Mouse (Mus musculus) intestine, embryonic 16.5 days (tissue): ENCODE measurements at regions not wholly inside any gene's neighbourhood (a gene's known extent, or its start where the extent isn't known, plus 50 kb on each side); places are given as distances from the start of the nearest gene placed in this dataset.

Experiments
- ATAC-seq: fragments of 200-750 bp; cut with Nextera tagmentation; 2 replicates; pipeline ENCODE4 v1.8.0; 2017; ENCODE audit warnings: moderate TSS enrichment, moderate library complexity
- H3K27ac ChIP-seq: fragments of 300-500 bp; sonication (generic); 2 replicates; pipeline ENCODE4 v1.5.1; 2014; ENCODE audit warnings: mild to moderate bottlenecking, low read length
- H3K27me3 ChIP-seq: fragments of 300-500 bp; sonication (generic); replicated peaks from 2 replicates; pipeline ENCODE4 v1.6.1; 2014; ENCODE audit warnings: low read length, control low read depth, mixed read lengths; ENCODE audit not compliant: control insufficient read depth, insufficient read depth
- H3K36me3 ChIP-seq: fragments of 300-500 bp; sonication (generic); 2 replicates; pipeline ENCODE4 v1.6.1; 2014; ENCODE audit warnings: low read length, control low read depth; ENCODE audit not compliant: control insufficient read depth, insufficient read depth
- H3K4me1 ChIP-seq: fragments of 300-500 bp; sonication (generic); 2 replicates; pipeline ENCODE4 v1.6.1; 2014; ENCODE audit warnings: low read length, control low read depth, mixed read lengths; ENCODE audit not compliant: control insufficient read depth, insufficient read depth
- H3K4me2 ChIP-seq: fragments of 300-500 bp; sonication (generic); 2 replicates; pipeline ENCODE4 v1.6.1; 2014; ENCODE audit warnings: low read depth, low read length, control low read depth
- H3K4me3 ChIP-seq: fragments of 300-500 bp; sonication (generic); 2 replicates; pipeline ENCODE4 v1.5.1; 2014; ENCODE audit warnings: mild to moderate bottlenecking, low read length
- H3K9ac ChIP-seq: fragments of 300-500 bp; sonication (generic); 2 replicates; pipeline ENCODE4 v1.6.1; 2014; ENCODE audit warnings: low read depth, low read length
- H3K9me3 ChIP-seq: fragments of 300-500 bp; sonication (generic); 2 replicates; pipeline ENCODE4 v1.6.1; 2016; ENCODE audit warnings: low read length, control low read depth; ENCODE audit not compliant: control insufficient read depth
- WGBS: fragments of 180-500 bp; shearing (Covaris S2); extraction: QIAGEN DNeasy Blood & Tissue Kit; methylation state at CpG from one replicate; pipeline ENCODE4 v1.1.7; 2014; 5-methylcytosine and 5-hydroxymethylcytosine counted together

- Histone ChIP-seq H3K27me3 (no peaks in the 10 kb centered on the region), H3K4me3 (no peak overlapping the region), H3K27ac (no peak overlapping the region), H3K4me1 (no peaks in the 10 kb centered on the region), H3K9ac (no peak overlapping the region), H3K36me3 (no peaks in the 10 kb centered on the region), H3K9me3 (no peaks in the 10 kb centered on the region), H3K4me2 (no peak overlapping the region)
- 48% methylated on average over 2 of the region's 2 CpGs for WGBS
- ATAC-seq: no peak
Observed at GRCm38 (mm10) chr10:17374047-17374446, 349.0 kb upstream of the Cited2 start.

DNA sequence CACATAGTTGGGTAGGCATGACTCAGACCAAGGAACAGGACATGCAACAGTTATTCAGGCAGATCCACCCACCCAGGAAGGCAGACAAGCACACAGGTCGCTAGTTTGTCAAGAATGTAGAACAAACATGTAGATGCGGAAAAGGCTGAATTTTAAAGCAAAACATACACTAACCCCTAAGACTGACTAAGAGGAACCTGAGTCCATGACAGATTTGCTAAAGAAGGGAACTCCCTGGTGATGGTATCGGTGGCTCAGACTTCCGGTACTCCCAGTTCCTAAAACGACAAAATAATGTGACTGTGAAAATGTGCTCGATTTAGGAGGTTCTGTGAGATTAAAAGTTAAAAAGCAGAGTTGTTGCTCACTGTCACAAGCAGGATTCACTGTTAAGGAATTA is 340.0 kb upstream of the Cited2 start:
- H3K4me1 ChIP-seq: no peaks in the 10 kb centered on the region
- H3K27ac ChIP-seq: no peak overlapping the region
- H3K4me3 ChIP-seq: no peak overlapping the region
- no peaks in the 10 kb centered on the region for H3K9me3 ChIP-seq
- H3K9ac ChIP-seq: no peak overlapping the region
- no peak overlapping the region for H3K4me2 ChIP-seq
- WGBS: 88% methylated on average over 6 of the region's 6 CpGs
- ATAC-seq: no peak
- H3K27me3 ChIP-seq: no peaks in the 10 kb centered on the region
- no peaks in the 10 kb centered on the region for H3K36me3 ChIP-seq

DNA sequence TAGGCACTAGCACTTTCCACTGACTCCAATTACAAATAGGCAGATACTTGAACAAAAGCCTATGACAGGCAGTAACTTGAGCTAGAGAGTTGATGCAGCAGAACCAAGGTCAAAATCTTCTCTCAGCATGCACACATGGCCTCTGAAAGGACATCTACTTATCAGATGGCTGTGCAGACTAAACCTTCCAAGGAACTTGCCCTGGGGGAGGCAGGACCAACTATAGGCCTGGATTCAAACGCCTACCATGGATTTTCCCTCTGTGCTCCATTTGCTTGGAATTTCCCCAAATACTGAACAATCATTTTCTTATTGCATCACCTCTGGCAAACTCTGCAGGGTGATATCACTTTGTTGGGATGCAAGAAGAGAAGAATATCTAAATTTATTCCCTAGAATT is 337.8 kb upstream of the Cited2 start:
- Histone ChIP-seq H3K36me3 (no peaks in the 10 kb centered on the region), H3K27me3 (no peaks in the 10 kb centered on the region), H3K4me1 (no peaks in the 10 kb centered on the region), H3K4me3 (no peak overlapping the region), H3K9me3 (no peaks in the 10 kb centered on the region), H3K4me2 (no peak overlapping the region), H3K9ac (no peak overlapping the region), H3K27ac (no peak overlapping the region)
- WGBS: 71% methylated on average over 1 of the region's 1 CpGs
- no peak for ATAC-seq

DNA sequence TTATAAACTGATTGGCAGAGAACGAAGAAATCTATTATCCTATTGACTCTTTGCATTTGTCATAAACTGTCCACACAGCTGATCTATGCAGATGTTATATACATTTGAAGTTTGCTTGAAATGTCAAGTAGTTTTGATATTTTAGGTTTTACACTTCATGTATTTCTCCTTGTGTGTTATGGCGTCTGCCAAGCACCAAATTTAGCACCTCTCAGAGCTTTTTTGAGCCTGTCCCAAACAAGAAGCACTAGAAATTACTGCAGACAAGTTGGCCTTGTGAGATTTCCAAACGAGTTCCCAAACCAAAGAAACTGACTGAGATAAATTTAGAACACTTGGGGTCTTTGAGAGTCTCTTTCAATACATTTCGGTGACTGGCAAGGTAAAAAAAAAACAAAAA is 335.7 kb upstream of the Cited2 start:
- ATAC-seq: no peak
- WGBS: 80% methylated on average over 4 of the region's 4 CpGs

GRCm38 (mm10) chr10:17395495-17396224 is 327.4 kb upstream of the Cited2 start:
- H3K27me3 ChIP-seq: no peaks in the 10 kb centered on the region
- peaks cover 6% of the 10 kb centered on the region for H3K9me3 ChIP-seq
- no peaks in the 10 kb centered on the region for H3K4me1 ChIP-seq
- no peak overlapping the region for H3K4me3 ChIP-seq
- ATAC-seq: no peak
- H3K27ac ChIP-seq: no peak overlapping the region
- H3K36me3 ChIP-seq: no peaks in the 10 kb centered on the region
- no peak overlapping the region for H3K4me2 ChIP-seq
- WGBS: 89% methylated on average over 8 of the region's 8 CpGs
- H3K9ac ChIP-seq: no peak overlapping the region

More for the DNA sequence above, 335.7 kb upstream of the Cited2 start:
- Histone ChIP-seq H3K4me3 (no peak overlapping the region), H3K4me2 (no peak overlapping the region), H3K4me1 (no peaks in the 10 kb centered on the region), H3K27me3 (no peaks in the 10 kb centered on the region), H3K36me3 (no peaks in the 10 kb centered on the region), H3K9me3 (peaks cover 6% of the 10 kb centered on the region), H3K27ac (no peak overlapping the region), H3K9ac (no peak overlapping the region)

- H3K4me2 ChIP-seq: no peak overlapping the region
- no peak overlapping the region for H3K27ac ChIP-seq
- no peaks in the 10 kb centered on the region for H3K27me3 ChIP-seq
- no peak overlapping the region for H3K4me3 ChIP-seq
- no peaks in the 10 kb centered on the region for H3K36me3 ChIP-seq
- no peak for ATAC-seq
- H3K4me1 ChIP-seq: no peaks in the 10 kb centered on the region
- no peak overlapping the region for H3K9ac ChIP-seq
- no peaks in the 10 kb centered on the region for H3K9me3 ChIP-seq
Observed at GRCm38 (mm10) chr10:17403899-17404298, 319.1 kb upstream of the Cited2 start.

GRCm38 (mm10) chr10:17407854-17408606 is 315.0 kb upstream of the Cited2 start:
- H3K27ac ChIP-seq: peak overlapping the region; percentile 78
- H3K9me3 ChIP-seq: no peaks in the 10 kb centered on the region
- 0 out of 2 replicates have a peak, but pooled peaks cover 2% of the 10 kb centered on the region for H3K4me1 ChIP-seq
- H3K27me3 ChIP-seq: no peaks in the 10 kb centered on the region
- no peaks in the 10 kb centered on the region for H3K36me3 ChIP-seq
- ATAC-seq: peak; percentile 87
- no peak overlapping the region for H3K4me3 ChIP-seq
- WGBS: 46% methylated on average over 2 of the region's 2 CpGs
- H3K4me2 ChIP-seq: no peak overlapping the region
- H3K9ac ChIP-seq: no peak overlapping the region

GRCm38 (mm10) chr10:17408781-17409180 is 314.2 kb upstream of the Cited2 start:
- WGBS: 70% methylated on average over 1 of the region's 1 CpGs
- Histone ChIP-seq H3K4me3 (no peak overlapping the region), H3K9ac (no peak overlapping the region), H3K4me2 (no peak overlapping the region), H3K27ac (no peak overlapping the region), H3K36me3 (no peaks in the 10 kb centered on the region), H3K4me1 (0 out of 2 replicates have a peak, but pooled peaks cover 2% of the 10 kb centered on the region), H3K9me3 (no peaks in the 10 kb centered on the region), H3K27me3 (no peaks in the 10 kb centered on the region)
- no peak for ATAC-seq

DNA sequence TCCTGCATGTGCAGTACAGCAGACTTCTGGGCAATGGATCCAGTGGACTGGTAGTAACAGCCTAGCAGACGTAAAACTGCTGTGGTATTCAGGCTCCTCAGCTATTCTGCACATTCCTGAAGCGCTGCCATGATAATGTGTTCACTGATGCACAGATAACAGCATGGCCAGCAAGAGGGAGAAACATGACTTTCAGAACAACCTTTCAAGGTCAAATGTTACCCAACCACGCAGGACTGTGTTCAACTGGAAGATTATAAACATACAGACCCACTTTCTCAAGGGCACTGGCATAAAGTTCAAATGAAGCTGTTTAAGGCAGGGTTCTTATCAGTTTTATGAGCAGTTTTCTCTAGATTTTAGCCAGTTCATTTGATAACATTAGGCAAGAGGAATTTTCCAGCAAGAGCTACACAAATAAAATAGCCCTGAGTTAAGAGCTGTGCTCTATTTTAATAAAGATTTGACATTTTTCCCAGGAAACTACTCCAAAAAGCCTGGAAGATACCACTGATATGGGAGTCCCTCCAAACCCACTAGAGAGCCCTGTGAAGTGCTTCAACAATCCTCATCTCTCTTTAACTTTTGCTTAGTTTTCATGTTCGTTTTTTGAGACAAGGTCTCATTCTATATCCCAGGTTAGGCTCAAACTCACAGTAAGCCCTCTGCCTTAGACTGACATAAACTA is 311.6 kb upstream of the Cited2 start:
- WGBS: 38% methylated on average over 4 of the region's 4 CpGs
- H3K27ac ChIP-seq: no peak overlapping the region
- no peak overlapping the region for H3K9ac ChIP-seq
- no peaks in the 10 kb centered on the region for H3K9me3 ChIP-seq
- H3K4me2 ChIP-seq: no peak overlapping the region
- H3K4me3 ChIP-seq: no peak overlapping the region
- H3K27me3 ChIP-seq: no peaks in the 10 kb centered on the region
- peak; percentile 59 for ATAC-seq
- H3K36me3 ChIP-seq: no peaks in the 10 kb centered on the region
- H3K4me1 ChIP-seq: 0 out of 2 replicates have a peak, but pooled peaks cover 2% of the 10 kb centered on the region
